Mouse (Mus musculus) liver, embryonic 15.5 days (tissue): ENCODE measurements around the gene Gm6034. TPM values are rescaled to one million over a fixed set of nuclear protein-coding genes. Genes with fewer than 3 reads are reported as not detected.
A peak's percentile ranks its signal among the peaks of the same experiment; 100 is the strongest.
"Not testable (repeated sequence)": the region's sequence is repeated elsewhere in the genome, so short reads cannot be mapped to it uniquely, and the experiment has no call there.

Source experiments
- ATAC-seq: fragments of 200-750 bp; cut with Nextera tagmentation; 2 replicates; pipeline ENCODE4 v1.8.0; 2017; ENCODE audit warnings: moderate number of reproducible peaks, mild to moderate bottlenecking, moderate library complexity; ENCODE audit not compliant: insufficient read depth
- H3K27ac ChIP-seq: fragments of 300-500 bp; sonication (generic); replicated peaks from 2 replicates; pipeline ENCODE4 v1.5.1; 2015; ENCODE audit warnings: mild to moderate bottlenecking, inconsistent platforms
- H3K27me3 ChIP-seq: fragments of 300-500 bp; sonication (generic); 2 replicates; pipeline ENCODE4 v1.6.1; 2015; ENCODE audit warnings: mild to moderate bottlenecking, inconsistent platforms
- H3K36me3 ChIP-seq: fragments of 300-500 bp; sonication (generic); replicated peaks from 2 replicates; pipeline ENCODE4 v1.6.1; 2015; ENCODE audit warnings: moderate library complexity, mild to moderate bottlenecking, inconsistent platforms
- H3K4me1 ChIP-seq: fragments of 300-500 bp; sonication (generic); replicated peaks from 2 replicates; pipeline ENCODE4 v1.6.1; 2015; ENCODE audit warnings: inconsistent platforms
- H3K4me2 ChIP-seq: fragments of 300-500 bp; sonication (generic); 2 replicates; pipeline ENCODE4 v1.6.1; 2015; ENCODE audit warnings: moderate library complexity, mild to moderate bottlenecking, inconsistent platforms
- H3K4me3 ChIP-seq: fragments of 300-500 bp; sonication (generic); replicated peaks from 2 replicates; pipeline ENCODE4 v1.5.1; 2015; ENCODE audit warnings: mild to moderate bottlenecking, inconsistent platforms
- H3K9ac ChIP-seq: fragments of 300-500 bp; sonication (generic); 2 replicates; pipeline ENCODE4 v1.6.1; 2015; ENCODE audit warnings: moderate library complexity, mild to moderate bottlenecking, inconsistent platforms
- H3K9me3 ChIP-seq: fragments of 300-500 bp; sonication (generic); replicated peaks from 2 replicates; pipeline ENCODE4 v1.6.1; 2016; ENCODE audit warnings: inconsistent platforms
- WGBS: fragments of 180-500 bp; shearing (Covaris S2); methylation state at CpG from one replicate; pipeline ENCODE4 v1.1.7; 2015; ENCODE audit warnings: mixed read lengths; ENCODE audit not compliant: insufficient replicate concordance; 5-methylcytosine and 5-hydroxymethylcytosine counted together
- polyA plus RNA-seq: library from polyadenylated mRNA; unstranded; fragments of >200 nt; fragmentation: Nextera tagmentation; extraction: Ambion mirVana; gene quantifications from 2 replicates; pipeline ENCODE4 v1.2.1, GENCODE M21; 2015

Gm6034 gene
- polyA plus RNA-seq, 1 experiment from 2014 or later, result not detected

GRCm38 (mm10) chr17:36001966-36002365 is 40.8 kb upstream of the Gm6034 start:
- WGBS, result 48% methylated on average over 6 of the region's 6 CpGs
- Histone ChIP-seq H3K36me3 (peaks cover 53% of the 10 kb centered on the region), H3K9ac (0 out of 2 replicates have a peak overlapping the region, but pooled peaks have one; percentile 1), H3K27me3 (no peaks in the 10 kb centered on the region), H3K4me1 (peaks cover 71% of the 10 kb centered on the region), H3K9me3 (peaks cover 17% of the 10 kb centered on the region; the same call in 1 of the 2 replicates), H3K4me2 (peak overlapping the region; percentile 77), H3K4me3 (peak overlapping the region; percentile 34), H3K27ac (peak overlapping the region; percentile 92)
- ATAC-seq, result peak; percentile 85

GRCm38 (mm10) chr17:36003331-36003730 is 39.4 kb upstream of the Gm6034 start:
- H3K36me3 ChIP-seq, result peaks cover 54% of the 10 kb centered on the region
- no peak for ATAC-seq
- WGBS, result 94% methylated on average over 7 of the region's 7 CpGs
- H3K4me3 ChIP-seq, result no peak overlapping the region
- H3K27me3 ChIP-seq, result no peaks in the 10 kb centered on the region
- no peak overlapping the region for H3K4me2 ChIP-seq
- peaks cover 57% of the 10 kb centered on the region for H3K4me1 ChIP-seq
- no peak overlapping the region for H3K27ac ChIP-seq
- H3K9me3 ChIP-seq, result peaks cover 17% of the 10 kb centered on the region; the same call in 1 of the 2 replicates
- no peak overlapping the region for H3K9ac ChIP-seq

GRCm38 (mm10) chr17:36004409-36004808 is 38.4 kb upstream of the Gm6034 start:
- H3K4me1 ChIP-seq, result peaks cover 46% of the 10 kb centered on the region
- peaks cover 54% of the 10 kb centered on the region for H3K36me3 ChIP-seq
- H3K4me3 ChIP-seq, H3K27me3 ChIP-seq, H3K27ac ChIP-seq, H3K9ac ChIP-seq, ATAC-seq, H3K4me2 ChIP-seq: not testable (repeated sequence)
- peaks cover 17% of the 10 kb centered on the region; the same call in 1 of the 2 replicates for H3K9me3 ChIP-seq
- WGBS, result 84% methylated on average over 7 of the region's 7 CpGs

GRCm38 (mm10) chr17:36014977-36015376 is 27.8 kb upstream of the Gm6034 start:
- Histone ChIP-seq H3K4me2 (no peak overlapping the region), H3K4me1 (peaks cover 38% of the 10 kb centered on the region), H3K9me3 (no peaks in the 10 kb centered on the region), H3K36me3 (peaks cover 38% of the 10 kb centered on the region), H3K27ac (0 out of 2 replicates have a peak overlapping the region, but pooled peaks have one; percentile 14), H3K27me3 (no peaks in the 10 kb centered on the region), H3K9ac (no peak overlapping the region), H3K4me3 (no peak overlapping the region)
- WGBS, result 80% methylated on average over 5 of the region's 5 CpGs
- no peak for ATAC-seq

GRCm38 (mm10) chr17:36017046-36017445 is 25.7 kb upstream of the Gm6034 start:
- no peak for ATAC-seq
- 76% methylated on average over 5 of the region's 5 CpGs for WGBS
- peaks cover 55% of the 10 kb centered on the region for H3K4me1 ChIP-seq

GRCm38 (mm10) chr17:36018979-36019378 is 23.8 kb upstream of the Gm6034 start:
- peak overlapping the region; percentile 62 for H3K4me3 ChIP-seq
- 25% methylated on average over 2 of the region's 2 CpGs for WGBS
- H3K27ac ChIP-seq, result peak overlapping the region; percentile 94
- H3K9me3 ChIP-seq, result no peaks in the 10 kb centered on the region
- no peak for ATAC-seq
- peaks cover 73% of the 10 kb centered on the region for H3K4me1 ChIP-seq
- peak overlapping the region; percentile 74 for H3K4me2 ChIP-seq
- H3K9ac ChIP-seq, result peak overlapping the region; percentile 51
- H3K27me3 ChIP-seq, result no peaks in the 10 kb centered on the region
- H3K36me3 ChIP-seq, result peaks cover 38% of the 10 kb centered on the region

More at GRCm38 (mm10) chr17:36017046-36017445, 25.7 kb upstream of the Gm6034 start:
- Histone ChIP-seq H3K27ac (peak overlapping the region; percentile 21; the same call in 1 of the 2 replicates), H3K9me3 (no peaks in the 10 kb centered on the region), H3K4me3 (no peak overlapping the region), H3K36me3 (peaks cover 38% of the 10 kb centered on the region), H3K27me3 (no peaks in the 10 kb centered on the region), H3K9ac (no peak overlapping the region), H3K4me2 (no peak overlapping the region)

- Histone ChIP-seq H3K9me3 (no peaks in the 10 kb centered on the region), H3K4me3 (peak overlapping the region; percentile 62), H3K9ac (peak overlapping the region; percentile 61), H3K4me1 (peaks cover 79% of the 10 kb centered on the region), H3K27me3 (no peaks in the 10 kb centered on the region), H3K36me3 (peaks cover 32% of the 10 kb centered on the region), H3K27ac (peak overlapping the region; percentile 94), H3K4me2 (peak overlapping the region; percentile 74)
- WGBS, result 60% methylated on average over 3 of the region's 3 CpGs
- ATAC-seq, result no peak
Measured at GRCm38 (mm10) chr17:36019519-36019918, 23.2 kb upstream of the Gm6034 start.

- Histone ChIP-seq H3K9ac (peak within 1 kb of the TSS; percentile 61), H3K36me3 (peaks cover 23% of the 10 kb centered on the region), H3K27me3 (no peaks in the 10 kb centered on the region), H3K9me3 (no peaks in the 10 kb centered on the region), H3K4me1 (peaks cover 88% of the 10 kb centered on the region), H3K4me3 (peak within 1 kb of the TSS; percentile 62), H3K27ac (peak within 1 kb of the TSS; percentile 94), H3K4me2 (peak within 1 kb of the TSS; percentile 74)
- peak; percentile 87 for ATAC-seq
- WGBS, result 8% methylated on average over 15 of the region's 15 CpGs
Measured at GRCm38 (mm10) chr17:36020191-36021073, 22.3 kb upstream of the Gm6034 start, which contains the start of gene H2-T24. Gene H2-T24 (minus strand): TSS chr17:36020560.

- 0 out of 2 replicates have a peak overlapping the region, but pooled peaks have one; percentile 28 for H3K9ac ChIP-seq
- WGBS, result 82% methylated on average over 1 of the region's 1 CpGs
- peak overlapping the region; percentile 74 for H3K4me2 ChIP-seq
- peak overlapping the region; percentile 94 for H3K27ac ChIP-seq
- no peaks in the 10 kb centered on the region for H3K9me3 ChIP-seq
- peak overlapping the region; percentile 62 for H3K4me3 ChIP-seq
- H3K27me3 ChIP-seq, result no peaks in the 10 kb centered on the region
- ATAC-seq, result no peak
- peaks cover 85% of the 10 kb centered on the region for H3K4me1 ChIP-seq
- peaks cover 15% of the 10 kb centered on the region for H3K36me3 ChIP-seq
Measured at GRCm38 (mm10) chr17:36021309-36021708, 21.5 kb upstream of the Gm6034 start.

- ATAC-seq, result no peak
- no peak overlapping the region for H3K4me3 ChIP-seq
- peaks cover 7% of the 10 kb centered on the region for H3K36me3 ChIP-seq
- 86% methylated on average over 9 of the region's 9 CpGs for WGBS
- no peak overlapping the region for H3K4me2 ChIP-seq
- no peaks in the 10 kb centered on the region for H3K27me3 ChIP-seq
- H3K9me3 ChIP-seq, result no peaks in the 10 kb centered on the region
- H3K4me1 ChIP-seq, result peaks cover 80% of the 10 kb centered on the region
- no peak overlapping the region for H3K27ac ChIP-seq
- H3K9ac ChIP-seq, result no peak overlapping the region
Measured at GRCm38 (mm10) chr17:36022098-36022497, 20.7 kb upstream of the Gm6034 start.

GRCm38 (mm10) chr17:36022922-36023321 is 19.8 kb upstream of the Gm6034 start:
- Histone ChIP-seq H3K27me3 (no peaks in the 10 kb centered on the region), H3K36me3 (no peaks in the 10 kb centered on the region), H3K4me1 (peaks cover 73% of the 10 kb centered on the region), H3K4me3 (no peak overlapping the region), H3K4me2 (no peak overlapping the region), H3K27ac (0 out of 2 replicates have a peak overlapping the region, but pooled peaks have one; percentile 41), H3K9ac (no peak overlapping the region), H3K9me3 (no peaks in the 10 kb centered on the region)
- 86% methylated on average over 6 of the region's 6 CpGs for WGBS
- ATAC-seq, result no peak
